Mouse (Mus musculus): ENCODE data around the gene Gpc6. TPM values are rescaled to one million over a fixed set of nuclear protein-coding genes. Genes with fewer than 3 reads are reported as not detected.

Gene Gpc6
- total RNA-seq, 2 experiments from 2014 or later: 18.0 to 19.5 TPM

GRCm38 (mm10) chr14:117783671-117784262 is 858.7 kb downstream of the Gpc6 start:
- DNase-seq (ENCODE audit: low spot score in 2 of 2): peak in 1 of 2 experiments; percentile 10

GRCm38 (mm10) chr14:117784960-117785359 is 859.8 kb downstream of the Gpc6 start:
- no peak for DNase-seq (ENCODE audit: low spot score in 2 of 2)

DNA sequence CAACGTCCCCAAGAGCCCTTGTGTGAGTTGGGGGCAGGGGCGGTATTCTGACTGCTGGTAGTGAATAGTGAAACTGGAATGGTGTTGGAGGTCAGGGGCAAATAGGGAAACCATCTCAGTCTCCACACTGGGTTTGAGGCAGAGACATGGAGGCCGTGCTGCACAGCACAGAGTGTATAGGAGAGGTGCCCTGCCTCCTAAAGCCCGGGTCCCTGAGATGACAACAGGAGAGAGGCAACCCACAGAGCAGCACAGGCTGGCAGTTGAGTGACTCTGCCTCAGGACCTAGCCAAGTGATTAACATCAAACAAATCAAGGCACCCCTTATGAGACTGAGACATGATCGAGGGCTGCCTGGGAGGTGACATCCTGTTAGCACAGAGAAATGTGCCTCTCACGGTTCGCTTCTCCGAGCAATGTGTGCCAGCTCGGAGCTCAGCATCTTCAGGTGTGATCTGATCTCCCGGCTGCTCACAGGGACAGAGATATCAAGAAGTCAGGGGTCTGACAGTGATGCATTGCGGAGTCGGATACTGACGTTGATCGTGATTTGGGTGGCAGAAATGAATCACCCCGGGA is 860.5 kb downstream of the Gpc6 start:
- DNase-seq (ENCODE audit: low spot score in 2 of 2): no peak

- no peak for DNase-seq (ENCODE audit: low spot score in 2 of 2)
Measured at GRCm38 (mm10) chr14:117786647-117787046, 861.5 kb downstream of the Gpc6 start.

GRCm38 (mm10) chr14:117794874-117795273 is 869.8 kb downstream of the Gpc6 start:
- DNase-seq (ENCODE audit: low spot score in 2 of 2): no peak

GRCm38 (mm10) chr14:117796661-117797060 is 871.5 kb downstream of the Gpc6 start:
- DNase-seq (ENCODE audit: low spot score in 2 of 2): no peak

DNA sequence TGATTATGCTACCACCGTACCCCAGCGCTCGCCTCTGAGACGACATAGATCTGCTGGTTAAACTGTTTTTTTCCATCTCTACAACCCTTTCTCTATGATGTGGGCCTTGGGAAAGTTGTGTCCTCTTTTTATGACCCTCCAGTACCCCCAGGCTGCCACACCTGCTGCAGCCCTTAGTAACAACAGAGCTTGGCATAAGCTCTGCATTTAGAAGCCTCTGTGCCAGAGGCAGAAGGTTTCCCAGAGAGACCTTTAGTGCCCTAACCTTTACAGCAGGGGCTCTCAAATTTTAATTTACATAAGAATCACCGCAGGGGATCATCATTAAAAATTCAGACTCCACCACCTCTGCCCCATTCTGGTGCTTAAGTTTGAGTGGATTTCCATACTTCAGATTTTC is 875.3 kb downstream of the Gpc6 start:
- DNase-seq (ENCODE audit: low spot score in 2 of 2): no peak

- DNase-seq (ENCODE audit: low spot score in 2 of 2): no peak
Measured at GRCm38 (mm10) chr14:117807846-117808245, 882.7 kb downstream of the Gpc6 start.

DNA sequence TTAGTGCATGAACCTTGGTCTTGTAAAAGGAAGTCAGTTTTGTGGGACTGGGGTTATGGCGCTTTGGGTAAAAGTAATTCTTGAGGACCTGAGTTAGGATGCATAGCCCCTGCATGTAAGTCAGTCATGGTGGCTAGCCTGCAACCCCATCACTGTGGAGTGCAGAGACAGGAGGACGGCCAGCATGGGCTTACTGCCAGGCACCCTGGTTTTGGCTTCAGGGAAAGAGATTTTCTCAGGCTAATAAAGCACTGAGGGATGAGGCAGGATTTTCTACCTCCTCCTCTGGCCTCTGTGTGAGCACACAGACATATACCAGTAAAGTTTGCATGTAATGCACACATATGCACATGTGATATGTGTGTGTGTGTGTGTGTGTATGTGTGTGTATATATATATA is 883.2 kb downstream of the Gpc6 start:
- no peak for DNase-seq (ENCODE audit: low spot score in 2 of 2)

- no peak for DNase-seq (ENCODE audit: low spot score in 2 of 2)
Measured at GRCm38 (mm10) chr14:117810321-117811270, 885.5 kb downstream of the Gpc6 start.

DNA sequence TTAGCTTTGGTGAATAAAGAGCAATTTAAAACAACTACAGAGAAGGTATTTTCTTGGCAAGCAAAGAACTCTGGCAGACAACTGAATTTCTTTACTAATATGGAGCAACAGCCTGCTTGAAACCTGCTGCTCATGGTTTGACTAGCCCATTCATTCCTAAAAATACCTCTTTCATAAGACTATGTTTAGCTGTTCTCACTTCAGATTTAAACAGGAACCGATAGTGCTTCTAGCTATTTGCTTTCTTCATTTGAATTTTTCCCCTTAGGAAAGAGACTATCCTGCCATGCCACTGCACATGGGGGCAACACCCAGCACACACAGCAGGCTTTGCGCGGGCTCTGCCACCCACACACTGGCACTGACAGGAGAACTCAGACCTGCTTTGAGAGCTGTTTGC is 888.4 kb downstream of the Gpc6 start:
- DNase-seq (ENCODE audit: low spot score in 2 of 2): peak; percentile 12 to 27

DNA sequence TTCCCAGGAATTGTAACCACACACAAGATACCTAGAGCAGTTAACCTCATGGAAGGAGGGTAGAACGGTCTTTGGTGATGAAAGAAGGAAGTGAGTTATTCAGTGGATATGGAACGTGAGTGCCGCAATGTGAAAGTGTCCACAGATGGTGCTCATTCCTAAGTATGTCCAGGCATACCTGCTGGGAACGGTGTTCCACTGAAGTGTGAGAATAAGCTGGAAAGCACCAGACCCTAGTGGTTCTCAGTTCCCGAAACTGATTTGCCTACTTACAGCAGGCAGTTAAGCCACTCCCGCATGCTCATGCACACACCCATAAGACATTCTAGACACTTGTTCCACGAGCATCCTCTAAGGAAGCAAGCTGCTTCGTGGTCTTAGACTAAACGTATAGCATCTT is 890.9 kb downstream of the Gpc6 start:
- no peak for DNase-seq (ENCODE audit: low spot score in 2 of 2)

GRCm38 (mm10) chr14:117816706-117817105 is 891.6 kb downstream of the Gpc6 start:
- no peak for DNase-seq (ENCODE audit: low spot score in 2 of 2)

DNA sequence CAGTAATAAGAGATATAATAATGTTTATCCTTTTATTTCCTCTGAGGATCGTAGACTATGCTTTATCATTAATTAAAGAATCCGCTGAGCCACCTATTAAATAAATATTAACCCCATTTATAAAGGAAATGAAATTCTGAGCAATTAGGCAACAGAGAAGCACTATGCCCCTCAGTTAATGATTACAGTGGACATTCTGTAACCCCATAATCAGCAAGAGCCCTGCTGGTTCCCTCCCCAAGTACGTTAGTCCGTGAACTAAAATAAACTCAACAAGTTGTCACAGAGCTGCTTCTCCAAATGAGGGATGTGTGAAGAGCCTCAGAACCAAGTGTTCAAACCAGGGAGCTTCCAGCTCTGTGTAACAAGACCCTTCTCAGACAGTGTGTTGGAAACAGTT is 892.1 kb downstream of the Gpc6 start:
- DNase-seq (ENCODE audit: low spot score in 2 of 2): no peak

DNA sequence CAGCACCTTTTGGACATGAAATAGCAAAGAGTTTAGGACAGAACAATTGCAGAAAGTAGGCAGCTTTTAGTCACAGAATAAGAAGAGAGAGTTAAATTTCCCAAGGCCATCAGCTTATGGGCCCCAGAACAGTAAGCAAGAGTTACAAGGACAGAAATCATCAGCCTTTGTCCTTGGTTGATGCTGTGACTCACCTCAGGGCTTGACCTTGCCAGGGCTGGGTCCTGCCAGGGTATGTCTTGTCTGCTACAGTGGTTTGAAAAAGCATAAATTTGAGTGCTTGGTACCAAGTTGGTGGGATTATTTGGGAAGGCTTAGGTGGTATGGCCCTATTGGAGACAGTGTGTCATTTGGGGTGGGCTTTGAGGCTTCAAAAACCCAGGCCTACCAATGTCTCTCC is 899.4 kb downstream of the Gpc6 start:
- no peak for DNase-seq (ENCODE audit: low spot score in 2 of 2)

DNA sequence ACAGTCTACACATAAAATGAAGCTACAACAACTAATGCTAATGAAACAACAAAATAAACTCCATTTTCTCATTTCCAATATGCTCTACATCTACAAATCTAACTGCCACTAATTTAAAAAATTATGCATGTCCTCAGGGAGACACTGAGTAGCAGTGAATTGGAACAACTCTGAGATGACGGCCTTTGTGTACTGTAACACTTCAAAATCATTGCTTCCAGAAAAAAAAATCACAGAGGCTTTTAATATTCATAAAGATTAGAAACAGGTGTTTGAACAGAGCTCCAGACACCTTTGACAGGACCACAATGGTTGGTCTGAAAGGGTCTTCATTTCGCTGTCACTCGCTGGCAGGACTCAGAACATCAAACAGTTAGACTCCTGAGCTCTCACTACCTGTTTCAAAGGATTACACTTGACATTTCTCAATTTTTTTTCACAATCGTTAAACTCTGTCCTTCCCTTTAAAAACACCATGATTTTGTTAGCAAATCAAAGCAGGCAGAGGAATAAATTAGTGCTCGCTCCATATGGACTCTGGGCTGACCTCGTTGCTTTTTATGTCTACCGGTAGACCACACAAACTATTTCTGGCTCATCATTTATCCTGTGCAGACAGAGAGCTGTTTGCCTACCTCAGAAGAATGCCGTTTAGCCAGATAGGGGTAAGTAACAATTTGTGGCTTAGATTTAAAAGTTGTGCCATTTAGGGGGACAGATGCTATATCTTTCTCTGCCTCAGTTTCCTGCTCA is 901.4 kb downstream of the Gpc6 start:
- DNase-seq (ENCODE audit: low spot score in 2 of 2): no peak

- DNase-seq (ENCODE audit: low spot score in 2 of 2): no peak
Measured at GRCm38 (mm10) chr14:117831267-117831666, 906.2 kb downstream of the Gpc6 start.

GRCm38 (mm10) chr14:117831731-117832130 is 906.6 kb downstream of the Gpc6 start:
- peak; percentile 49 to 61 for DNase-seq (ENCODE audit: low spot score in 2 of 2)

- no peak for DNase-seq (ENCODE audit: low spot score in 2 of 2)
Measured at GRCm38 (mm10) chr14:117835506-117835905, 910.4 kb downstream of the Gpc6 start.

DNA sequence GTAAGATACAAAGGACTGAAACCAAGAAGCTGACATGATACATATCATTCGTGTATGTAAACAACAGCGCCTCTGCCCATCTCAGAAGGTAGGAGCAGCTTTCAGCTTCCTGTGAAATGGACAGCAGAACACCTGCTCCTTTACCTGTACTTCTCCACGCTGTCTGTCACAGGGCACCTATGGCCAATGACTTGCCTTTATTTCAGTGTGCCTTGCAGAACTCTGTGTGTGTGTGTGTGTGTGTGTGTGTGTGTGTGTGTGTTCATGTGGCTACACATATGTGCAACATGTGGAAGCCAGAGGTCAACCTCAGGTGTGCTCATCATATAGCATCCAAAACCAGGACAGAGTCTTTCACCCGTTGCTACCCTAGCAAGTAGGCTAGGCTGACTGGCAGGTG is 911.9 kb downstream of the Gpc6 start:
- no peak for DNase-seq (ENCODE audit: low spot score in 2 of 2)

DNA sequence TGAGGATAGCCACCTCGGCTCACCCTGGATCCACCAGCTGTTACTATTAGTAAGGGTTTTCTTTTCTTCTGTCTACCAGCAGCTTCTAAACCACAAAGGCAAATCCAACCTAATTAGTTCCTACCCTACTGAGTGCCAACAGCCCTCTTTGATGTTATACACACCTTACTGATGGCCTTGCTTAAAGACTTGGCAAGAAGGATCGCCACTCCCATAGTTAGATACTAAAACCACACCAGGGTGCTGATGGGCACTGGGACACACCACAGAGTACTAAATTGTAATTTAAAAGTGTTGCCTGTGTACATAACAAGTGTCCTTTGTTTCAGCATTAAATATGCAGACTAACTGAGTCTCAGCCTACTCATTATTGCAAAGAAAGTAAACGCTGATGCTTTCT is 912.6 kb downstream of the Gpc6 start:
- DNase-seq (ENCODE audit: low spot score in 2 of 2): no peak

DNA sequence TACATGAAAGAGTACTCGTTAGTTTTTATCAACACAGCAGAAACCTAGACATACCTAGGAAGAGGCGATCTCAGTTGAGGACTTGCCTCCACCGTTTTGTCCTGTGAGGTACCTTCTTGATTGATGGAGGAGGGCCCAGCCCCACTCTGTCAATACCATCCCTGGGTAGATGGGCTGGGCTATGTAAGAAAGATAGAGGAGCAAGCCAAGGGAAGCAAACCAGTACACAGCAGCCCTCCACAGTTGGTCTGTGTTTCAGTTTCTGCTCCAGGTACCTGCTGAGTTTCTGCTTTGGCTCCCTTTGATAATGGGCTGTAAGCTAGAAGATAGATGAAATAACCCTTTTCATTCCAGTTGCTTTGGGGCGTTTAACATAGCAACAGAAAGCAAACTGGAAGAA is 916.1 kb downstream of the Gpc6 start:
- DNase-seq (ENCODE audit: low spot score in 2 of 2): no peak

All from layer of hippocampus, postnatal 10 days (tissue).